Mouse (Mus musculus) neural tube, embryonic 15.5 days (tissue): ENCODE measurements at regions not wholly inside any gene's neighbourhood (a gene's known extent, or its start where the extent isn't known, plus 50 kb on each side); places are given as distances from the start of the nearest gene placed in this dataset.

ENCODE experiments used
- ATAC-seq: fragments of 200-750 bp; cut with Nextera tagmentation; 2 replicates; pipeline ENCODE4 v1.8.0; 2017; ENCODE audit warnings: mild to moderate bottlenecking, moderate TSS enrichment, moderate library complexity; ENCODE audit not compliant: low FRiP score
- H3K27ac ChIP-seq: fragments of 300-500 bp; sonication (generic); replicated peaks from 2 replicates; pipeline ENCODE4 v1.5.1; 2015; ENCODE audit warnings: mild to moderate bottlenecking, inconsistent platforms
- H3K27me3 ChIP-seq: fragments of 300-500 bp; sonication (generic); replicated peaks from 2 replicates; pipeline ENCODE4 v1.6.1; 2015; ENCODE audit warnings: inconsistent platforms
- H3K36me3 ChIP-seq: fragments of 300-500 bp; sonication (generic); 2 replicates; pipeline ENCODE4 v1.6.1; 2015; ENCODE audit warnings: inconsistent platforms
- H3K4me1 ChIP-seq: fragments of 300-500 bp; sonication (generic); 2 replicates; pipeline ENCODE4 v1.6.1; 2015; ENCODE audit warnings: inconsistent platforms
- H3K4me2 ChIP-seq: fragments of 300-500 bp; sonication (generic); 2 replicates; pipeline ENCODE4 v1.6.1; 2015; ENCODE audit warnings: inconsistent platforms, mild to moderate bottlenecking, moderate library complexity
- H3K4me3 ChIP-seq: fragments of 300-500 bp; sonication (generic); replicated peaks from 2 replicates; pipeline ENCODE4 v1.5.1; 2015; ENCODE audit warnings: mild to moderate bottlenecking, inconsistent platforms
- H3K9ac ChIP-seq: fragments of 300-500 bp; sonication (generic); replicated peaks from 2 replicates; pipeline ENCODE4 v1.6.1; 2015; ENCODE audit warnings: mild to moderate bottlenecking, inconsistent platforms
- H3K9me3 ChIP-seq: fragments of 300-500 bp; sonication (generic); replicated peaks from 2 replicates; pipeline ENCODE4 v1.6.1; 2016; ENCODE audit warnings: inconsistent platforms
- WGBS: fragments of 180-500 bp; shearing (Covaris S2); methylation state at CpG from one replicate; pipeline ENCODE4 v1.1.7; 2015; ENCODE audit warnings: mixed read lengths; 5-methylcytosine and 5-hydroxymethylcytosine counted together

DNA sequence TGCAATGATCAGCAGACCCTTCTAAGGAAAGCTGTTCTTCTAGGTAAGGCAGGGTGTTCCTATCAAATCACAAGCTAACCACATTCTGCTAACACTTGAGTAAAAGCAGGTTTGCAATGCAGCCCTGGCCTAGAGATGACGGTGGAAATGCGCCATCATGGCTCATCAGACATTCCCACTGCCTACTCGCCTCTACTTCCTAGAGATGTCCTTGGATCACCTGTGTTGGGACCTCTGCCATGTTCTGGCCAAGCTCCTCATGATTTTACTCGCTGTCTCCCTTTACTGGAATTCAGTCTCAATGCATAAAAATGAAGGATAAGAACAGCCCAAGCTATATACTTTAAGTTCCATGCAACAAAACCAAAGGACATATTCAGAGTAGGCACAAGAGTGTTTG, 1461.3 kb upstream of the Gm6569 start:
- Histone ChIP-seq H3K27ac (no peak overlapping the region), H3K9ac (no peak overlapping the region), H3K9me3 (no peaks in the 10 kb centered on the region), H3K27me3 (no peaks in the 10 kb centered on the region), H3K4me1 (no peaks in the 10 kb centered on the region), H3K36me3 (no peaks in the 10 kb centered on the region), H3K4me3 (no peak overlapping the region), H3K4me2 (no peak overlapping the region)
- ATAC-seq, result no peak
- 89% methylated on average over 4 of the region's 4 CpGs for WGBS

DNA sequence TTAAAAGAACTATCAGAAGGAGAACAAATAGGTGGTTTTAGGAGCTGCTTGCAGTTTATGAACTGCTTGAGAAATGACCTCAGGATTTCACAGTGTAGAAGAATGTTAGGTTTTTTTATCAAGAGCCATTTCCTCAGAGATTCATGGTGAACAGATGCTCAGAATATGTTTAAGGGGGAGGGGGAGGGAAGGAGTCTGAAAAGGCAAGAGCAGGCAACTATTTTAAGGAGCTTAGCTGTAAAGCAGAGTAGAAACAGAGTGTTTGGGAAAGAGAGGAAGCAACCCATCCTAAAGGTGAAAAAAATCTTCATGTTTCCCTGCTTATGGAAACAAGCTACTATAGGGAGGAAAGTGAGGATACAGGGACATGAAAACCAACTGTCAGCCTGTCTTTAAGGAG, 1457.2 kb upstream of the Gm6569 start:
- H3K4me2 ChIP-seq, result no peak overlapping the region
- no peak overlapping the region for H3K27ac ChIP-seq
- no peak overlapping the region for H3K9ac ChIP-seq
- no peaks in the 10 kb centered on the region for H3K27me3 ChIP-seq
- H3K4me3 ChIP-seq, result no peak overlapping the region
- H3K36me3 ChIP-seq, result no peaks in the 10 kb centered on the region
- 0 out of 2 replicates have a peak, but pooled peaks cover 5% of the 10 kb centered on the region for H3K4me1 ChIP-seq
- ATAC-seq, result no peak
- H3K9me3 ChIP-seq, result no peaks in the 10 kb centered on the region

GRCm38 (mm10) chr15:72379291-72379690, 1455.1 kb upstream of the Gm6569 start:
- Histone ChIP-seq H3K9ac (no peak overlapping the region), H3K36me3 (no peaks in the 10 kb centered on the region), H3K4me1 (peaks cover 11% of the 10 kb centered on the region; the same call in 1 of the 2 replicates), H3K27me3 (no peaks in the 10 kb centered on the region), H3K4me2 (no peak overlapping the region), H3K9me3 (no peaks in the 10 kb centered on the region), H3K4me3 (no peak overlapping the region), H3K27ac (no peak overlapping the region)
- WGBS, result 17% methylated on average over 4 of the region's 4 CpGs
- ATAC-seq, result no peak

DNA sequence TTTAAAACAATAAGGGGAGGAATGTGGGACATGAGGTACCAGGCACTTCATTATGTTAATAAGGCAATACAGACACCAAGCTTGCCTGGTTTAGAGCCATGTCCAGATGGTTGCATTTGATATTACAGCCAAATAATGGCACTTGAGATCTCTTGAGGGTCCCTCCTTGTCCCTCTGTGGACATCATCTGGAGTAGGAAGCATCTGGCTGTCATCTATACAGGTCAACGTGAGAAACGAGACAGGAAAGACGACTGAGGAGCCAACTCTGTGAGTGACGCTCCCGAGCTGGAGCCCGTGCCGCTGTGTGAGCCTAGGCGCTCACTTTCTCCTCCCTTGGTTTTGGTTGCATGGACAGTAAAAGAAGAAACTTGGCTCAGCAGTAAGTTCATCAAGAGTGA, 1453.2 kb upstream of the Gm6569 start:
- H3K4me3 ChIP-seq, result no peak overlapping the region
- no peaks in the 10 kb centered on the region for H3K9me3 ChIP-seq
- H3K27ac ChIP-seq, result no peak overlapping the region
- H3K4me1 ChIP-seq, result peaks cover 11% of the 10 kb centered on the region; the same call in 1 of the 2 replicates
- no peaks in the 10 kb centered on the region for H3K36me3 ChIP-seq
- ATAC-seq, result no peak
- no peak overlapping the region for H3K9ac ChIP-seq
- H3K27me3 ChIP-seq, result no peaks in the 10 kb centered on the region
- WGBS, result 56% methylated on average over 8 of the region's 8 CpGs
- H3K4me2 ChIP-seq, result no peak overlapping the region

DNA sequence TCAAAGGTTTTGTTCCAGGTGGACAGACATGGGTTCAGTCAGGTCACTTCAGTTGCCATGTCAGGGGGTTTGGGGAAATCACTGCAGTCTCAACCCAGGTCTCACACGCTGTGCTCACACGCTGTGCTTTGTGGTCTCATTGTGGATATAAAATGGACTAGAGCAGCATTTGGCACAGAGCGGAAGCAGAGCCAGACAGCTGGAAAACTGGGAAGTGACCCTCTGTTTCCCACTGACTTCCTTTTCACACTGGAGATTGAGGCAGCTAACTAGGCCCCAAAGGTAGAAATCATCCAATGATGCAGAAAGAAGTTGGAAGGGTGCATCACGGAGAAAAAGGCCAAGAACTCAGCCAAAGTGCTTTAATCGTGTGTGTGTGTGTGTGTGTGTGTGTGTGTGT, 1452.6 kb upstream of the Gm6569 start:
- no peak overlapping the region for H3K4me2 ChIP-seq
- H3K9me3 ChIP-seq, result no peaks in the 10 kb centered on the region
- peaks cover 11% of the 10 kb centered on the region; the same call in 1 of the 2 replicates for H3K4me1 ChIP-seq
- no peak for ATAC-seq
- no peaks in the 10 kb centered on the region for H3K27me3 ChIP-seq
- no peak overlapping the region for H3K27ac ChIP-seq
- H3K36me3 ChIP-seq, result no peaks in the 10 kb centered on the region
- 71% methylated on average over 5 of the region's 5 CpGs for WGBS
- no peak overlapping the region for H3K4me3 ChIP-seq
- no peak overlapping the region for H3K9ac ChIP-seq

DNA sequence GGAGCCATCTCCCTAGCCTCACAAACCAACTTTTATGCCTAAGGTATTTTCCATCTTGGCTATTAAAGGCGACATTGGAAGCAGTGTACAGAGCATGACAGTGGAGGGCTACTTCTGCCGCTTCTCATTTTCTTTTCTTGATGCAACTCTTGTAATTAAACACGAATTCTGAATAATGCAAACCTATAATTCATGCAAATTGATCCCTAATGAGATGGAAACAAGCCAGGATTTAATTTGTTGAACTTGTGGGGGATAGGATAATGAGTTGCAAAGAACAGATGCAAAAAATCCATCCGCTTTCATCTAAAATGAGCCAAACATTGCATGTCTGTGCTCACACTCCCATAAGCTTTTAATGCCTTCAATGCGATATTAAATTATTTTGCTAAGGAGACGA, 1451.8 kb upstream of the Gm6569 start:
- Histone ChIP-seq H3K27me3 (no peaks in the 10 kb centered on the region), H3K27ac (no peak overlapping the region), H3K4me3 (no peak overlapping the region), H3K4me1 (peaks cover 11% of the 10 kb centered on the region; the same call in 1 of the 2 replicates), H3K9ac (no peak overlapping the region), H3K9me3 (no peaks in the 10 kb centered on the region), H3K4me2 (no peak overlapping the region), H3K36me3 (no peaks in the 10 kb centered on the region)
- WGBS, result 38% methylated on average over 6 of the region's 6 CpGs
- peak; percentile 59; the same call in 1 of the 2 replicates for ATAC-seq

GRCm38 (mm10) chr15:72383062-72383461, 1451.3 kb upstream of the Gm6569 start:
- H3K9ac ChIP-seq, result no peak overlapping the region
- H3K36me3 ChIP-seq, result no peaks in the 10 kb centered on the region
- WGBS, result 72% methylated on average over 3 of the region's 3 CpGs
- no peak overlapping the region for H3K4me3 ChIP-seq
- H3K4me2 ChIP-seq, result no peak overlapping the region
- H3K27me3 ChIP-seq, result no peaks in the 10 kb centered on the region
- H3K9me3 ChIP-seq, result no peaks in the 10 kb centered on the region
- peaks cover 11% of the 10 kb centered on the region; the same call in 1 of the 2 replicates for H3K4me1 ChIP-seq
- ATAC-seq, result 0 out of 2 replicates have a peak, but pooled peaks have one; percentile 15
- no peak overlapping the region for H3K27ac ChIP-seq

DNA sequence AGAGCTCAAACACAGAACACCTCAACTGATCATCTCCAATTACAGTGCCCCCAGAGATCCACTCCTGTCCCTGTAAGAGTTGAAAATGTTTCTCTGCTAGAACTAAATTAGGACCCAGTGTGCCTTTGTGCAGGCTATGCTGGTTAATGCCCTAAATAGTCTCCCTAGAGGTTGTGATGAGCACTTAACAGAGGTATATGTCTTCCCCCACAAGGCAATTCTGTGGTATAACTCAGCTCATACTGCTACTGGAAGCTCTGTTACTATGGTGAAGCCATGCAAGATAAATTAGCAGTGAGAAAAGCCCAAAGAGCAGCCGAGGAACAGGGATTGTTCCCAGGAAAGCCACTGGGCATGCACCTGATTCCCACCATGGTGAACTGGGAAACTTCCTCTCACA, 1450.9 kb upstream of the Gm6569 start:
- Histone ChIP-seq H3K27ac (no peak overlapping the region), H3K4me1 (peaks cover 11% of the 10 kb centered on the region; the same call in 1 of the 2 replicates), H3K27me3 (no peaks in the 10 kb centered on the region), H3K4me2 (no peak overlapping the region), H3K4me3 (no peak overlapping the region), H3K9me3 (no peaks in the 10 kb centered on the region), H3K36me3 (no peaks in the 10 kb centered on the region), H3K9ac (no peak overlapping the region)
- WGBS, result 8% methylated on average over 1 of the region's 1 CpGs
- peak; percentile 66; the same call in 1 of the 2 replicates for ATAC-seq

DNA sequence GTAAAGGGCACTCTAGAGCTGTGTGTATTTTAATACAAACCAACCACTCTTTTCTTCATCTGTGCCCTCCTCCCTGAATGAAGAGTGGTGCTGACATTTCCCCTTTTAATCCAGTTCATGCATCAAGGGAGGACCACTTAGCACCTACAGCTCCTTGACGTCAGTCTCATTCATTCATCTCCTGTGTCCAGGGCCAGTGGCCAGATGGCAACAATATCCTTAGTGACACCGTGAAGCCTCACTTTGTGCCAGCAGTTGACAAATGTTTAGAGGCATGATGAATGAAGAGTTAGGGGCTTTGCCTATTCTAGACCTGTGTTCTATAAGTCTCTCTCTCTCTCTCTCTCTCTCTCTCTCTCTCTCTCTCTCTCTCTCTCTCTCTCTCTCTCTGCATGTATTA, 1441.1 kb upstream of the Gm6569 start:
- 34% methylated on average over 2 of the region's 2 CpGs for WGBS
- H3K36me3 ChIP-seq, result no peaks in the 10 kb centered on the region
- H3K4me3 ChIP-seq, result no peak overlapping the region
- no peak overlapping the region for H3K27ac ChIP-seq
- H3K9me3 ChIP-seq, result no peaks in the 10 kb centered on the region
- ATAC-seq, result no peak
- no peak overlapping the region for H3K4me2 ChIP-seq
- H3K9ac ChIP-seq, result no peak overlapping the region
- H3K27me3 ChIP-seq, result no peaks in the 10 kb centered on the region
- H3K4me1 ChIP-seq, result no peaks in the 10 kb centered on the region

DNA sequence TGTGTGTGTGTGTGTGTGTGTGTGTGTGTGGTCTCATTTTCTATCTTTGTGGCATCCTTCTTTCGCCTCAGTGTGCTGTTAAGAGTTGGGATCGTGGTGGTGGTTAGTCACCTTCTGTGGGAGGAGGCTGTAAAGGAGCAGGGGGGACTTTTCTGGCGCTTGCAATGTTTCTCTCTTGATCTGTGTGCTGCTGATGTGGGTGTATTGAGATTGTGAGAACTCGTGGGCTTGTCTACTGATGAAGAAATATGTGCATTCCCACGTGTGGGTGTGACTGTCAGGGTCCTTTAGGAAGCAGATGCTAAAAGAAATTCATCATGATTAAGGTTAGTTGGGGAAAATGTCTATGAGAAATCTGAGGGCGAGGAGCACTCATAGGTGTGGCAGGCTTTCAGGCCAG, 1422.4 kb upstream of the Gm6569 start:
- no peaks in the 10 kb centered on the region for H3K36me3 ChIP-seq
- no peaks in the 10 kb centered on the region for H3K4me1 ChIP-seq
- 76% methylated on average over 6 of the region's 6 CpGs for whole genome bisulfite sequencing
- H3K9me3 ChIP-seq, result no peaks in the 10 kb centered on the region
- no peak overlapping the region for H3K4me3 ChIP-seq
- no peak for ATAC-seq
- no peak overlapping the region for H3K4me2 ChIP-seq
- H3K27ac ChIP-seq, result no peak overlapping the region
- H3K9ac ChIP-seq, result no peak overlapping the region
- no peaks in the 10 kb centered on the region for H3K27me3 ChIP-seq
